Mouse (Mus musculus): ENCODE measurements around the gene Cox6b2. TPM values are rescaled to one million over a fixed set of nuclear protein-coding genes. Genes with fewer than 3 reads are reported as not detected.

Cox6b2 gene
- total RNA-seq, 2 experiments from 2014 or later: 5.2 to 7.0 TPM

DNA sequence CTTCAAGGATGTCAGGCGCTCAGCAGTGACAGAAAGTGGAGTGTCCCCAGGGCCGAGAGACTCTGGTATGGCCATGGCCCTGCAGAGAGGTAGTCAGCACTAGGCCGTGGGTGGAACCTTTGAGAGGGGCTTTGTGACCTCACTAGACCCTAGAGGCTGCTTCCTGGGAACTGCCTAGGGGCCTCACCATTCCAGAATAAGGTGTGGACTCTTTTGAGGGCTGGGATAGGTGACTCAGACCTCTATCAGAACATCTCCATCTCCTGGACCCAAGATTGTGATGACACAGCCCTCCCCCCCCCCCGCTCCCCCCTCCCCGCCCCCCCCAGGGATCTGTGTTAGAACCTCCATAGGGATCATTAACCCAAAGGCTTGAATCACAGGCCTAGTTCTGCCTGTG is 18.3 kb upstream of the Cox6b2 start, which contains the start of gene Fam71e2:
Gene Fam71e2, minus strand, starts transcription at position 101 of the 400 bp plus-strand sequence.
- intact Hi-C loops (cut with DNase I): no loop called here
- DNase-seq: no peak

DNA sequence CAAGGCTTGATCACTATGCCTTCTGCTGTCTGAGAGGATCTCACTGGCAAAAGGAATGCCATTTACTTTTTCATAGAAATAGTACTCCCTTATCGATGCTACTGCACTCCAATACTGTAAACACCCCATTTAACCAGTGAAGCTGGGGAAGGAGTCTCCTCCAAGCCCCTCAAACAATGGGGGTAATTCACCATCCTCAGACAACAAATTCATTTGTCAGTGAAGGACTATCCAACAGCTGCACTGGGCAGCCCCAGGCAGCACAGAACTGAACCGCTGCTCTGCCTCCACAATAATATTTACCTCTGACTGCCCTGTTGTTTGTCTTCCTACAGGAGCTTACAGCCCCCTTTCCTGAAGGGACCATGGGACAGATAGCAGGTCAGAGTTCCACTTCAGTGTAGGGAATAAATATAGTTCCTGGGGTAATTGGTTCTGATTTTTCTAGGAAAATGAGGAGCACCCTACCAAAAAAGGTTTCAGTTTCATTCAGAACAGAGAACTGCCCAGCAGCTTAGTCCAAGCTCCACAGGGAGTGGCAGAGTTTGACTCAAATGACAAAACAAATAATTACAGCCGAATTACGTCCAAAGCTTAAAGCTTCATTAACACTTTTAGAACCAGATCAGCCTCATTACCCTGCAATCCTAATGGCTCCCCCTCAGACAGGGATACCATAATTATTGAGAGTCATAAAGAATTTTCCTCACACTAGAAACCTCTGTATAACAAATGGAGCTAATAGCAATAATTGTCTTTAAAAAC is 12.2 kb upstream of the Cox6b2 start:
- intact Hi-C loops (cut with DNase I): no loop called here
- DNase-seq: no peak

DNA sequence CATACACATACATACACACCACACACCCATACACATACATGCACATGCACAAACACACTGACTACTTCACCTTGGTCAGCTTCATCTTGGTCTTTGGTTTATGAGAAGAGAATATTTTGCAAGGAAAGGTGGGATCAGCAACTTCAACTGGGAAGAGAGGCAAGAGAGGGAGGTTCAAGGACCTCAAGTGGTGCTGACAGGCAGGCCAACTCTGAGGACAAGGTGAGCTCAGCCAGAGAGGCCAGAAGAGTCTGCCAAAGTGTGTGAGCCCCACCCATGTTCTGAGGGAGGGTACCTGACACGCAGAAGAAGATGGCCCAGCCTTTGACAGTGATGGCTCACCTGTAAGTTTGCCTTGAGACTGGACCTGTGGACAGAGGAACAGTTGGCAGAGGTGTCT is 6.8 kb upstream of the Cox6b2 start:
- intact Hi-C loops (cut with DNase I): no loop called here
- DNase-seq: no peak

DNA sequence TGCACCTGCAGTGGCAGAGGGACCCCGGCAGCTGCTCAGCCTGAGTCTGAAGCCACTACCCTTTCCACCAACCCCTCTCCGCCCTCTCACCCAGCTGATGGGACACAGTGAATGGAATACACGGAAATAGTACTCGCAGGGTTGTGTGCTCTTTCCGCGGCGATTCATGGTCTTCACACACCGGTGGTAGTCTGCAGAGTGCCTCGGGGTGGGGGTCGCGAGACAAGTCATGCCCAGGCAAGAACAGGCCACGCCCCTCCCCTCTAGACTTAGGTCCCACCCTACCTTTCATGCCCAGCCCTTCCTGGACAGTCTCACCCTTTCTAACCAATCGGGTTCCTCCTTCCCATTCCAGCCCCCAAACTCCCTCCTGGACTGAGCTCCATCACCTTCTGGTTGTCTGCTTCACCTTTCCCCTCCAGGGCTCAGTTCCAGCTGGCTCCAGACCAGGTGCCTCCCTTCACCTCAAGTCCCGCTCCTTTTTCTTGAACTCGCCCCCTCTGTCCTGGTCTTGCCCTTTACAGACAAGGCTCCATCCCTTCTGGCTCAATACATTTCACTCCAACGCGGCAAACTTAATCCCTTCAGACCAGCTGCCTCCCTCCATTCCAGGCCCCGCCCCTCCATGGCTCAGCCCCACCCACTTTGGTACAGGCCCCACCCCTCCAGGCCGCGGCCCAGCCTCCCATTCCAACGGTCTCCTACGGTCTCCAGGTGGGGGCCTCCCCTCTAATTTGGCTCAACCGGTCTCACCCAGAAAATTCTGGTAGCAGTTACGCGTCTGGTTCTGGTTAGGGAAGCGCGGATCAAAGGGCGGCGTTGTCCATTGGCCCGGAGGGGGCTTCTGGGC is 698 bp downstream of the Cox6b2 start:
- intact Hi-C loops (cut with DNase I): no loop called here
- DNase-seq: peak in 1 of 2 experiments; percentile 31

DNA sequence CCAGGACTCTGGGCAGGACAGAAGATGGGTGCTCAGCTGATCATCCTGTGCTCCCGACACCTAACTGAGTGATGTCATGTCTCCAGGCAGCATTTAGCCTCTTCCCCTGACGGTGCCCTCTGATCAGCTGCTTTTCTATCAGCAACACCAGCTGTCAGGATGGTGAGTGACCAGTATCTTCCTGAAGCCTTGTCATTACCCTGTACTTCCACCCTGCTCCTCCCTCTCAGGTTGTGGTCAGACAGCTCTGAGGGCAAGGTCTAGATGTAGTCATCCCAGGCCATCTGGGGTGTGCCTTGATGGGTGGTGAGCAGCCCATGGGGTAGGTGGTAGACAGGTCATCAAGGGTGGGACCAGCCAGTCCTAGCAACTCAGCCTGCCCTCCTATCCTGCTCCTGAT is 3.7 kb downstream of the Cox6b2 start:
- intact Hi-C loops (cut with DNase I): no loop called here
- DNase-seq: no peak

DNA sequence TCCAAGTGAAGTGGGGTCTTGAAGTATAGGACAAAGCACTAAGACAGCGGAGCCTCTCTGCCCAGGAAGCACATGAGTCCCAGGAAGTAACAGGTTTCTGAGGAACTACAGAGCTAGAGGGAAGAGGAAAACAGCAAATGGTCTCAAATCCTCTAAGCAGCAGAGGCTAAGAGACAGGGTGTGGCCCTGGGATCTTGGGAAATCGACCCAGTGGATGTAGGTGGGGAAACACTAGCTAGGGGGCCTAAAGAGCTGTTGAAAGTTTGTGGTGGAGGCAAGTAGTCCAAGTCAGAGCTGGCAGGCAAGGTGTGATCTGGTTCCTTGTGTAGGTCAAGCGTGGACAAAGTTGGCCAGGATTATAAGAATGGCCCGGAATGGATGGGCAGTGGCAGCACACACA is 4.6 kb downstream of the Cox6b2 start:
- DNase-seq: no peak
- intact Hi-C loops (cut with DNase I): no loop called here

DNA sequence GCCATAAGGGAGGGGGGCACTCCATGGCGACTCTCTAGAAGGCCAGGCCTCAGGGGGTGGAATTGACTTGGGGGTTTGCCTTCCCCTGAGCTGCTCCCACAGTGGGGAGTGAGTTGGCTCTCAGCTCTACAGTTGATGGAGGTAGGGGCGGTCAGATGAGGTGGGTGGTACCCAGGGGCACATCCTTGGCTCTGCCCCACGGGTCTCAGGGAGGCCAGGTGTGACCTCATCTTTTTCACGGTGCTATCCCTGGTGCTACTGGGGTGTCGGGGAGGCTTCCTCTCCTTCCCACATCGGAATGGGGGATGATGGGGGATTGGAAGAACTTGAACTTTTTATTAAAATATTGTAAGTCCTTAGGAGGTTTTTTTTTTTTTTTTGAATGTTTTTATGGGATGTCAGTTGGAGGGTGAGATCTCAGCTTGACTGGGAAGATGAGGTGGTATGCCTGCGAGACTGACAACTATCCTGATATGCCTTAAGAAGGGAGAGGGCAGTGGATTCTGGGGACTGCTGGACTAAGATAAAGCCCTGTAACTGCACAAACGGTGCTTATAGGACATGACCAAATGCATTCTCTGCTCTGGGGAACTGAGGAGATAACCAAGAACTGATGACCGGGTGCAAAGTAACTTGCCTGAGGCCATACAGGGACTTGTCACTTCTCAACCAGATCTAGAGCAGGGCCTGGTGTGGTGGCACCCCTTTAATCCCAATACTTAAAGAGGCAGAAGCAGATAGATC is 5.6 kb downstream of the Cox6b2 start:
- intact Hi-C loops (cut with DNase I): no loop called here
- DNase-seq: no peak

DNA sequence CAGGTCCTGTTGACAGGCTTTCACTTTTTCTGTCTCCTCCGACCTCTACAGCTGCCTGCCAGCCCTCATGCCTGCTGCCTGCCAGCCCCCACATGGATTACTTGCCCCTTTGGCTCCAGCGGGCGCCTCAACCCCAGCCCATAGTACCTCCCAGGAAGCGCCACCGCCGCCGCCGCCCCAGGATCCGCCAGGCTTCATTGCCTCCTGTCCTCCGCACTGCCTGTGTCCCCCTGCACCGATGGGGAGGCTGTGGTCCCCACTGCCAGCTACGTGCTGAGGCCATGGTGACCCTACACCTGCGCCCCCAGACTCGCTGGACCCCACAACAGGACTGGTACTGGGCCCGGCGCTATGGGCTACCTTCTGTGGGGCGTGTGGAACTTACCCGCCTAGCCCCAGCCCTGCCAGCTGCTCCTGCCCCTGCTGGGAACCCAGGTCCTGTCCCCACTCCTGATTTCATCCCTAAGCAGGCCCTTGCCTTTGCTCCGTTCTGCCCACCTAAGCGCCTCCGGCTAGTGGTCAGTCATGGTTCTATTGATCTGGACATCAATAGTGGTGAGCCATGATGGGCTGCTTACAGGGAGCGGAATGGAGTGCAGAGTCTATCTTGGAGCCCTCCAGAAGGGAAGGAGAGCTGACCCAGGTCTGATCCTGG is 6.4 kb downstream of the Cox6b2 start:
- DNase-seq: no peak
- intact Hi-C loops (cut with DNase I): no loop called here

DNA sequence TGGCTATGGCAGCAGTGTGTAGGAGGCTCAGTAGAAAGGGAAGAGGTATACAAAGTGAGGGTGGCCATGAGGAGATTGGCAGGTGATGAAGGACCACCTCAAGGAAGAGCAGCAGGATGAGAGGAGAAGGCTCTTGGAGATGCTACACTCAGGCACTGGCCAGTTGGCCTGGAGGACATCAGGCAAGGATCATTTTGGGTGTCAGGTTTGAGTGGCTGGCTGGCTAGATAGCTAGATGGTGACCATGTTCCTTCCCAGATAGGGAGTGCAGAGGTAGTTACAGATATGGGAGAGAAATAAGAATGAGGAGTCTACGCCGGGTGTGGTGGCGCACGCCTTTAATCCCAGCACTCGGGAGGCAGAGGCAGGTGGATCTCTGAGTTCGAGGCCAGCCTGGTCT is 8.0 kb downstream of the Cox6b2 start:
- DNase-seq: no peak
- intact Hi-C loops (cut with DNase I): no loop called here

DNA sequence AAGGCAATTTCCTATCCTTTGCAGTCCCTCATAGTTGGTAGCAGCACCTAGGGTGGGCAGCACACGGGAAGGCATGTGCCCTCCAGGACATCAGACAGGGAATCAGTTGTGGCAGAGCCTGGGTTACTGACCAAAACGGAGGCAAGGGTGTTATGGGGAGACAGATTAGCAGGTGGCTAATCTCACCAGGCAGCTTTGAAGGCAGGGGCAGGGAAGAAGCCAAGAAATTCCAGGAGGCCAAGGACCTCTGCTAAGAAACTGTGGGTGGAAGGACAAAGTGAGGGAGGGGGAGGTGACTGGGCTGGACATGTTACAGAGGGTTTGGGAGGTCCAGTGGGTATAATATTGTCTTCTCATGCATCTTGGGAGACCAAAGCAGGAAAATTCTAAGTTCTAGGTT is 9.5 kb downstream of the Cox6b2 start:
- intact Hi-C loops (cut with DNase I): no loop called here
- DNase-seq: no peak

DNA sequence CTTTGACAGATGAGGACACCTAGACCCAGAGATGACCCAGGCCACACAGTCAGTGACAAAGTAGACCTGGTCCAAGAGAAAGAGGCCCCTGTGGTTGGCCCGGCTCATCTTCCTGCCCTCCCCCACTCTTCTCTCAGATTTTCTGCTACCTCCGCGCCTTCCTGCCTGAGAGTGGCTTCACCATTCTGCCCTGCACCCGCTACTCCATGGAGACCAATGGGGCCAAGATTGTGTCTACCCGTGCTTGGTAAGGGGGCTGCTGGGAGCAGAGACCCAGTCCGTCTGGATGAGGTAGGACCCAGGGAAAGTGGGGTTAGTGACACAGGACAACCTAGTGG is 10.4 kb downstream of the Cox6b2 start:
- intact Hi-C loops (cut with DNase I): no loop called here
- no peak for DNase-seq

DNA sequence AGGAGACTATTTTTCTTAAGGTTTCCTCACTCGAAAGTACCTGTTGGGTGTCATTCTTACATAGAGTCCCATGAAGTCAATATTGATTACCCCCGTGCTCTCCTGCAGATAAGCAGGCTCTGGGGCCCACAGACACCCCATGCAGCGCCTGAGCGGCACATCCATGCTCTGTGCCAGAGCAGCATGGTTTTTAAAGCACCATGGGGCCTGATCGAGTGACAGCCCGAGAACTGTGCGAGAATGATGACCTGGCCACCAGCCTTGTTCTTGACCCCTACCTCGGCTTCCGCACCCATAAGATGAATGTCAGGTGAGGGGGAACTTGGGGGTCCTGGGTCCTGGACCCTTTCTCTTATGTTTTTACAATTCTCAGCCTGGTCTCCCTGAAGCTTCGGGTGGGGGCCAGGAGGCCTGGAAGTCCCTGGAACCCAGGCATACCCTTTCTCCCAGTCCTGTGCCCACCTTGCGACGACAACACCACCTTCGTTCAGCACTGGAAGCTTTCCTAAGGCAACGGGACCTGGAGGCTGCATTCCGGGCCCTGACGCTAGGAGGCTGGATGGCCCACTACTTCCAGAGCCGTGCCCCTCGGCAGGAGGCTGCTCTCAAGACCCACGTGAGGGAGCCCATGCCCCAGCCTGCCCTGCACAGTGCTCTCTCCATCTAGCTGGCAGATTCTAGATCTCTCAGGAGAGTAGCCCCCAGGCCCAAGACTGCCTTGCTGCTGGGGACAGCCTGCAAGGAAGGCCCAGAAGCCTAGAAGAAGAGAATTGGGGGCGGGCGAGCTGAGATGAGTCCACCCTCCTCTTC is 11.0 kb downstream of the Cox6b2 start:
- no peak for DNase-seq
- intact Hi-C loops (cut with DNase I): loop anchor here (2.0 kb wide), 1 partner anchor 47 kb away; the partner anchor contains the start of gene Tmem238

DNA sequence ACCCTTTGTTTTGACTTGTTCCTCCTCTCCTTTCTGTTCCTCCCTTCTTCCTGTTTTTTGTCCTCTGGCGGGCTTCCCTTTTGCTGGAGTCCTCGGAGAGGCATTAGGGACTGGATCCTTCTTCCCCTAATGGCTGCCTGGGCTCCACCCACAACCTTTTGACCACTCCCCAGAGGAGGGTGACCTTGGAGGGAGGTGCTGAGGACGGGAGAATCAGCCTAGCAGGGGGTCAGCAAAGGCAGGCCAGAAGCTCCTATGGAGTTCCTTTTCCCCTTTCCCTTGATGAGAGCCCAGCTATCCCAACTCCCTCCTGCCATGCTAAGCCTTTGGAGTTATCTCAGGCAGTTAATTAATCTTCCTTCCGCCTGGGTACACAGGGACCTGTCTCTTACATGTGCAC is 11.7 kb downstream of the Cox6b2 start:
- intact Hi-C loops (cut with DNase I): loop anchor here (2.0 kb wide), 1 partner anchor 48 kb away; the partner anchor contains the start of gene Tmem238

DNA sequence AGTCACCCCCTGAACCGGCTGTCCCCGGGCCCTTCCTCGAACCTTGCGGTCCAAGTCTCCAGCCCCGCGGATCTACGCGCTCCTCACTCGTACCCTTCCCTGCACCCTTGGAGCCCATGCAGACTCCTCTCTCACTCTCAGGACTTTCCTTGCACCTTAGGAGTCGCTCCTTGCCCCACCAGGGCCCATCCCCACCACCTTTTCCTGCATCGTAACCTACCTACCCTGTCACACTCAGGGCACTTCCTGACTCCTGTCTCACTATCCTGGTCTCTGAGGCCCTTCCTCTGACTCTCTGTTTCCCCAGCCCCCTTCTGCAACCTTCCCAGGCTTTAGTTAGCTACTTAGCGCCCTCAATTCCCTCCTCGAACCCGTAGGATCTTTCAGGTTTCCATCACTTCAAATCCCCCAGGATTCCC is 12.6 kb downstream of the Cox6b2 start:
- intact Hi-C loops (cut with DNase I): loop anchor here (2.0 kb wide), 1 partner anchor 48 kb away; the partner anchor contains the start of gene Tmem238
- DNase-seq: no peak

More for the DNA sequence above, 11.7 kb downstream of the Cox6b2 start:
- DNase-seq: peak; percentile 67 to 73

DNA sequence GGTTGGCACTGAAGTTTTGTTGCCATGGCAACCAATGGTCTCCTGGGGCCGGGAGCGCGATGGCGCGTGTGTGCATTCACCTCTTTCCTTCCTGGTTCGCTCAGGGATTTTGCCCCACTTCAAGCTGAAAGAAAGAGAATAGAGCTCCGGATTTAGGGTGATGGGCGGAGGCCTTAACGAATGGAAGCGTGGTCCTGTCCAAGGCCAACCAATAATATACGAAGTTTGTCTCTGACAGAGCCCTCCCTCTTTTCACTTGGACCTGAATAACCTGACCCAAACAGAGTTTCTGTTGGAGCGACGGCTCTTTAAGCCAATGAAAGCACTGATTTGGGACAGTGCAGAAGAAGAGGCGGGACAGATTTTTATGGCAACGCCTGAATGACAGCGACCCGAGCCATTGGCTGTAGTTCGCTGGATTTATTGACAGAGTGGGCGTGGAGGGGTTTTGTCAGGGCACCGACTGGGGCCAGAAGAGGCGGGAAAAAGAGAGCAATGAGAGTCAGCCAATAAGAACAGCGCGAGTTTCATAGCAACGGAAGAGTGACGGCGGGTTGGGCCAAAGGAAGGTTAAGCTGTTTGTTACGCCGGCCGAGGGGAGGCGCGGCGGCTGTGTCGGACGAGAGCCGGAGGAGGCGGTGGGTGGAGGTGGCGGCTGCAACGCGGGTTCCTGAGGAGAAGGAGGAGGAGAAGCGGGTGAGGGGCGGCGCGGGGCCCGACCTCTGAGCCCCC is 13.2 kb downstream of the Cox6b2 start, which contains the start of gene Kmt5c:
Gene Kmt5c, plus strand, starts transcription at position 572 of the 732 bp plus-strand sequence.
- intact Hi-C loops (cut with DNase I): loop anchor here (2.0 kb wide), 1 partner anchor 49 kb away; the partner anchor contains the start of gene Tmem238
- DNase-seq: peak; percentile 95 to 96

DNA sequence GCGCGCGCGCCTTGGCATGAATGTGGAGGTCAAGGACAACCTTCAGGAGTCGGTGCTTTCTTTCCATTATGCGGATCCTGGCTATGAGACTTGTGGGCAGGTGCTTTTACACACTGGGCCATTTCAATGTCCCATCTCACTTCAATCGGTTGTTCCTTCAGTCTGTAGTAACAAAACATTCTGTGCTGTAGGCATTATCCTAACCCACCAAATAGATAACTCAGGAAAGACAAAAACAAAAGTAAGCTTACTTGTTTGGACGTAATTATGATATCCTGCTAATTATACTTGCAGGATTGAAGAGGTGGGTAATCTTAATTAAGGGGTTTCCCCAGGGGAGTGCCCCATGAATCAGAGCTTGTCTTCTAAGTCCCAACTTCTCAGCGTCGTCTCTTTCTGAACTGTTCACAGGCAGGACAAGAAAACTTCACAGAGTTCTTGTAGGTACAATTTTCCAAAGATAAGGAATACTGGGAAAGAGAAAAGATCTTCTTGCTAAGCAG is 13.8 kb downstream of the Cox6b2 start:
- intact Hi-C loops (cut with DNase I): no loop called here
- DNase-seq: no peak

DNA sequence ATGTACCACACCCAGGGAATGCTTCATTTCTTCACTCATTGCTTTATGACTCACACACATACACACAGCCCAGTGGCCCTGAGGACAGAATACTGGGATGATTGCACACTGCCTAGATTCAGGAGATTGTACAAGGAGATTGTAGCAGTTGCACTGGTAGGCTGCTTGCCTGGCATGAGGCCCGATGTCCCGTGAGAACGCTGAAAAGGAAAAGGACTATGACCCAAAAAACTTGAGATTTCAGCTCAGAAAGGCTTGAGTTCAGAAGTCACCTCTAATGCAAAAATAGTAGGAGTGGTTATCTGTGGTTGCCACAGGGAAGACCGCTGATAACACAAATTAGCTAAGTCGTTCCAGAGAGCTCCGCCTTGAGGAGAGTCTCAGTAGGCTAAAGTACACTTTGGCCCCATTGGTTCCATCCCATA is 19.9 kb downstream of the Cox6b2 start:
- intact Hi-C loops (cut with DNase I): no loop called here
- no peak for DNase-seq

DNA sequence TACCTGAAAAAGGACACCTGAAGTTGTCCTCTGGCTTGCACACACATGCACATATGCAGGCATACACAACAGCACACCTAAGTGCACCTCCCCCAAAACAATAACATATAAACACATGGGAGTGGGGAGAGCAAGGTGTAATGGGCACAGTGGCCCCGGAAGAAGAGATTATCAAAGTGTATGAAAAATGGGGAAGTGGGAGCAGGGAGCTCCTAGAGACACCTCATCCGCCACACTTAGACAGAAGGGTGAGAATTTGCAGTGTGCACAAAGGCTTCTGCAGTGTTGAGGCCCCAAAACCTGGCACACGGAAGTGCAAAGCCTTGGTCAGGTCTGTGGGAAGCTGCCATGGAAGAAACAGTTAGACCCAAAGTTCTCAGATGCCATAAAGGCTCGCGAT is 21.8 kb downstream of the Cox6b2 start:
- intact Hi-C loops (cut with DNase I): no loop called here
- DNase-seq: no peak

Measured in heart, postnatal 14 days (tissue).